Mouse (Mus musculus) gastrocnemius, postnatal 4 days (tissue): ENCODE measurements at regions not wholly inside any gene's neighbourhood (a gene's known extent, or its start where the extent isn't known, plus 50 kb on each side); places are given as distances from the start of the nearest gene placed in this dataset.

Source experiments
- DNase-seq, 2 experiments: peaks; one replicate each; pipeline ENCODE4 v3.0.0; 2021 to 2022; ENCODE audit warnings: low spot score in 2 of 2, mixed read lengths in 2 of 2

DNA sequence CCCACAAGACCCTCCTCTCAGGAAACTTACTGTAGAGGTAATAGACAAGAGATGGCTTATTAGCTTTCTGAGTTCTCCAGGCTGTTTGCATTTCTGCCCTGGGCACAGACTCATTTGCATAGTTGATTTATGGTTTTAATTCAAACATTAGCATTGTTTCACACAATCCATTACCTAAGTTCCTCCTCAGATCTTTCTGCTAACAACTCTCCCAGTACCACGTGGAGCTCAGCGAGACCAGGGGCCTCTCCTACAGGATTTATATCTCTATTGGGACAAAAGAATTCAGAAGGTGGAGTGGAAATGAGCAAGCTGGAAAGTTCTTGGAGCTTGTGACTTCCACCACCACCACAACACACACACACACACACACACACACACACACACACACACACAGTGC, 396.8 kb downstream of the Adra2a start:
- DNase-seq = no peak

DNA sequence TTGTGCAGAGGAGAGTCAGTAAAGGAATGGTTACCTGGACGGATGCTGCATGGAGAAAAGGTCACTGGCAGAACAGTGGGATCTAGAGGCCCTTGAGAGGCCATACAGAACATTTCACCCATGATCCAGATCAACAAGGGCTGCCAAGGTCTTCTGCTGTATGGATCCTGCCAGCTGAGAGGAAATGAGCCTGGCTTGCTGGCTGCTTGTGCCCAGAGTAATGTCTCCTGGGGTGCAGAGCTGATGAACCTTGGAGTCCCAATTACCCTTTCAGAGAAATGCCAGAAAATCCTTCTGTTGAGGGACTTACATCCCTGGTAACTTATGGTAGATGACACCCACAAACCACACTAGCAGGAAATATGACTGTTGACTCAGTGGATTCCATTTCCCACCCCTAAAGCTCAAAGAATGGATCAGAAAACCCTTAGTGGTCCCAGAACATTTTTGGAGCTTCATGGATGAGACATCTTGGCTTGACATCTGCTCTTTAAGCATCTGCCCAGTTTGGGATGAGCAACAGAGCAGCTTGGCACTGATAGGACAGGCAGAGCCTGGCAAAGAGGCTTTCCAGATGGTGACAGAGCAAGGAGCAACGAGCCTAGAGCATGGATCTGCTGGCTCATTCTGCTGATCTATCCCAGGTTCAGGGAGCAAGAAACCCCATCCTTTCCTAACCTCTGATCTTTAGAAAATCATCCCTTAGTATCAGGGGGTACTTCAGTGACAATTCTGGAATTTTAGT, 416.6 kb downstream of the Adra2a start:
- DNase-seq = no peak

DNA sequence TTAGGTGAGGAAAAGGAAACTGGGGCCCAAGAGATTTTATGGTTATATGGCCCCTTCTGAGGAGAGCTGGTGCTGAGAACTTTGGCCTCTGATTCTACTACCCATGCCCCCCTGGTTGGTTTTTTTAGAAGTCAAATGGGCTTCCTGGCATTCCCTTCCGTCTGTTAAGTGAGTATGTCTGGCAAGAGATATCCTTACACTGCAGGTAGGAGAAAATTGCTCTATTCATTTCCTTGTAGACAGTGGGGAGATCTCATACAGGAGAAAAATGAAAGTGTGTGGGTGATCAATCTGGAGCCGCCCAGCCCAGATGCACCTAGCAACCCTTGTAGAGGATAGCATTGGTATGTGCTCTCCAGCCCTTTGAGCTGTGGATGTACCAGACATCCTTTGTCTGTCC, 418.5 kb downstream of the Adra2a start:
- DNase-seq = no peak

DNA sequence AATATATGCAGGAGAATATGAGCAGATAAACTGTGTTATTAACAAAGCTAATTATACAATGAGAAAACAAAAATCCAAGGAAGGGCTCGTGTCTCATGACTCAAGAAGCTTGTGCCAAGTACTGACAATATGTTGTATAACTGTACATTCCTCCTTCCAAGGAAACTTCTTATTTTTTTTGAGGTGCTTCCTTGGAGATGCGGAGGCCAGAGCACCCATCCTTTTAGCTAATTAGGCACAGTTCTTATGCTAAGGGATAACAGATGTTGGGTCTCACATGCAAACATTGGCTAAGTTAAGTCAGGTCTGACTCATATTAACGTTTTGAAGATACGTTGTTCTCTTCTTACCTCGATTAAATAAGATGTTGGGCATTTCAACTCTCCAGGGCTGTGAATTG, 426.1 kb downstream of the Adra2a start:
- no peak for DNase-seq

DNA sequence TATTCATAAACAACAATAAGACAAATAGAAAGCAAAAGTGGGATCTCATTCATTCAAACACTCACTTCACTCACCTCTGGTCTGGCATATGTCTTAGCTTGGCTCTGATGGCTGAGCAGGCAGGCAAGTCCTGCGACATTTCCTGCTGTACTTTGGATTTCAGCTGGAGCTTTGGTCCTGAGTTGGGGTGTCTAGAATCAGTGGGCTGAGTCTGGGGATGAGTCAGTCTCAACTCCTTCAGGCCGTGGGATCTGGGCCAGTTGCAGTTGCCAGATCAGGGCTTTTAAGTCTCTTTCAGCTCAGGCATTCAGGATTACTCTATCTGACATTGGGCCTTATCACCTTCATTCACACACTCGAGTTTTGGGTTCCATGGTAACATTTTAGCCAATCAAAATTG, 454.1 kb downstream of the Adra2a start:
- no peak for DNase-seq

DNA sequence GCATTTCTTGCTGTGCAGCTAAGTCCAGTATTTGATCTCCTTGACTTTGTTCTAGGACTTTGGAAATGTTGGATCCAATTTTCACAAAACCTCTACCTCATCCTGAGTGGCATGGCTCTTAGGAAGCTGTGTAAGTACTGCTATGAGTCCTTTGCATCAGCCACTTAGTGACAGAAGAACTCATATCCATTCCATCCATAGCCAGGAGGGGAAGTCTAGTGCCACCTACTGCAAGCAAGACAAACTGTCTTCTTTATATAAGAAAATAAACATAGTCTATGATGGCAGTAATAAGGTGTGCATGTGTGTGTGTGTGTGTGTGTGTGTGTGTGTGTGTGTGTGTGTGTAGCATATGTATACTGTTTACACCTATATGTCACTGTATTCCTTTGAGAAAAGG, 489.9 kb downstream of the Adra2a start:
- DNase-seq = no peak

DNA sequence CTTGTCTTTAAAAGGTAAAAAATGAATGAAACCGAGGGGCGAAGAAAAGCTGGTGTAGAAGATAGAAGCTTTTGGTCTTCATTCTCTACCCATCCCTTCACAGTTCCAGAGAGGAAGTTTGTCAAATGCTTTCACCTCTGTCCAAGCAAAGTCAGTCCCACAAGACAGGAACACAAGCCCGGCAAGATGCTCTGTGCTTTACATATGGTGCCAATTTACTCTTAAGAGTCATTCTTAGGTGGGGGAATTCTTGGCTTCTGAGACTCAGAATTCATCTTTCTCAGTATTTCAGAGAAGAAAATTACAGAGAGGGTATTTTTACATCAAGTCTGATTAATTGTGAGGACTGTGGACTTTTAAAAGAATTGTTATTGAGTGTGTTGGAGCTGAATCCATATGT, 511.4 kb downstream of the Adra2a start:
- DNase-seq = no peak

DNA sequence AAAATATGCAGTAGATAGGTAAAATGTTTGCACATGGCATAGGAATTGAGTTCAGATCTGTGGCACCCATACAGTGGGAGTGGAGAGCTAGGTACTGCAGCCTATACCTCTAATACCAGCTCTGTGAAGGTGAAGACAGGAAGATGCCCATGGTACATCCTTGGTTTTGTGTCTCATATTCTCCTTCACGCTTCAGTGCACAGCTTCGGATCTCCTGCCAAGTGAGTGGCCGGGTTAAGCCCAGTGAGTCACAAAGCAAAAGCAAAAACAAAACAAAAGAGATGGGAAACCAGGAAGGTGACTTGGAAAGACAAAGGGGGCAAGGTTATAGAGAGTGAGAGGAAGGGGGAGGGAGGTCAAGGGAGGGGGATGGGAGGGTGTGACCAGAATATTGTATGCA, 514.0 kb downstream of the Adra2a start:
- DNase-seq = no peak

DNA sequence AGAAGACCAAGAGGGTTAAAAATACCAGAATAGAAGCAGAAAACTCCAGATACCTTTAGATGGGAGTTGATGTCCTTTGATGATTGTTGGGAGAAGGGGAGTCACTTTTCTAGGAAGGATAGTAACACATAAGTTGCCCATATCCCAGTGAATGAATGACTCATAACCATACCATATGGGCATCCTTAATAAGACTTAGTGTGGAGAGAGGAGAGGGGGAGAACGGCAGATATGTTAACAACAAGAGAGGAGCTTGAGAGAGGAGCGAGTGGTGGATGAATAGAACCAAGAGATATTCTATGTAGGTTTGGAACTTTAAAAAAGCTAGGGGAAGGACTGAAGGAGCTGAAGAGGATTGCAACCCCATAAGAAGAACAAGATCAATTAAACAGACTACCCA, 539.6 kb downstream of the Adra2a start:
- no peak for DNase-seq

DNA sequence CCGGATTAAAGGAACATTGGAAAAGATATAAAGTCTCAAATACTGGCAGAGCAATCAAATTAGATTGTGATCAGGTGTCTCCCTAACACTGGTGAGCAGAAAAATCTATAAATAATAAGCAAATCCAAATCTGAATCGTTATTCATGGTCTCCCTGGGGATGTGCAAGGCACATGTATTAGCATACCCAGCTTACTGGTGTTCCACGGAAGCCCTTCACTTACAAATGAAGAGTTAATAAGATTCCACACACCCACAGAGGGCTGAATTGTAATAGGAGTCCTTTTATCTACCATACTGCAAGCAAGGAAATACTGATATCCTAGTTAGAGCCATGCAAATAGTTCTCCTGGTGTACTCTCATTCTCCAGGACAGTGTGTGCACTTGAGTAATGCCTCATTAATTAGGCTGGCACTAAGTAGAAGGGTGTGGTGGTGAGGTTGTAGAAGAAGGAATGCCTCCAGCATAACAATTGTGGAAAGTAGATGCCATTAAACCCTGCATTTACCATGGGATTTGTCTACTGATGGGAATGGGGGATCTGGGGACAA, 540.8 kb downstream of the Adra2a start:
- no peak for DNase-seq

DNA sequence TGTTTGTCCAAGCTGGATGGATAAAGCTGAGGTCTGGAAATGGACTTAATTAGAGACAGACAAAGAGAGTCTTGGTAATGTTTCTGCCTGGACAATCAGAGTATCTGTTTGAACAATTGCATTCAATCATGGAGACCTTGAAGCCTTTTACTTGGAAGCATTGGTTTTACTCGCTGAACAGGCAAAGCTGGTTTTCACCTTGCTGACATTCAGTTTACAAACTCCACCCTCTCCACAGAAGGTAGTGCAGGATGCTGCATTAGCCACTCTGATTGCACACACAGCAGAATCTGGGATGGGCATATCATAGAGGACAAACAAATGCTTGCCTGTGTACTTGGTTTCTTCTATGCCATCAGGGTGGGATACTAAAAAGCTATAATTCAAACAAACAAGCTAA, 541.4 kb downstream of the Adra2a start:
- no peak for DNase-seq

DNA sequence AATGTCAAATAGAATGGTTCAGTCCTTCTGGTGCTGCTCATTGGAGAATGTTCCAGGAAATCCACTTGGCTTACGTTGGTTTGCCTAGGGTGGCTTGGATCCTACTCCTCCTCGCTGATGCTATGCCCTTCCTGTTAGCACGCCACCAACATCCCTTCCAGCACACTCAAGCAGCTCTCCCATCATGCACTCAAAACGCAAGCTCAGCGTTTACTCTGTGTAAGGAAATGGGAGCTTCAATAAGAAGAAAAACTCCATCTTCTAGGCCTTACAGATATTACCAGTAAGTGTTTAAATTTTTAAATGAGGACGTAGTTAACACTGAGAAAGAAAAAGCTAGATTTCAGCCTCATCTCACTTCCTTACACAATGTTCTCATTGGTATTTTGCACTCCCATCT, 523.7 kb downstream of the Gpam start:
- no peak for DNase-seq

DNA sequence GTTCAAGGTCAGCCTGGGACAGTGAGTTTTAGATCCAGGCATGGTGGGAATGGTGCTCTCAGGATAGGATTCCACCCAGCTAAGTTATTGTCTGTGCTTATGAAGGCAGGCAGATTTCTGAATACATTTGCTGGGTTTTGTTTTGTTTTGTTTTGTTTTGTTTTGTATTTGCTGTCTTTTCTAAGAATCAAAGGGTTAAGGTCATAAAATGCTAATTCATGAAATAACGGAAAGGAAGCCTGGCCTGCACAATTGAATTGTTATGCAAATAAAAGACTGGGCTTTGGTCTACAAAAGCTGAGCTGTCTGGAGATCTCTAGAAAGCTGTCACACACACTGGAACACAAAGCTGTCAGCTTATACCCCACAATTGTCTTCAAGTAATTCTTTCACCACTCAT, 521.7 kb downstream of the Gpam start:
- DNase-seq = no peak

DNA sequence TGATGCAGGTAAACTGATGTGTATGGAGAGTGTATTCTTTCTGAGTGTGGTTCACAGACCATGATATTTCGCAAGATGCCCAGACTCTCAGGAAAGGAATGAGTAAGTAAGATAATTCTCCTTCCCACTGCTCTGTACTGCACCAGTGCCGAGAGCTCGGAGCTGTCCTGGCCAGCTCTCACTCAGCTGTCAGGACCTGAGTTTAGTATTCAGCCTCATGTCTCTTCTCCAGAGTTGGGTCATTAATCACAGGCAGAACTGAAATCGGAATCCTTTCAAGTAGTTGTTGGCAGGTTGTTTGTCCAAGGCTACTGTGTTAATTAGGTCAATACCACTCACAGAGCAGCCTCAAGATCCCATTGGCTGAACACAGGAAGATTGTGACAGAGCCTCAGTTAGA, 510.1 kb downstream of the Gpam start:
- no peak for DNase-seq
